Mouse (Mus musculus): Measurements from ENCODE around the gene Cdk19.
"Not testable (repeated sequence)": the region's sequence is repeated elsewhere in the genome, so short reads cannot be mapped to it uniquely, and the experiment has no call there.

Gene Cdk19

DNA sequence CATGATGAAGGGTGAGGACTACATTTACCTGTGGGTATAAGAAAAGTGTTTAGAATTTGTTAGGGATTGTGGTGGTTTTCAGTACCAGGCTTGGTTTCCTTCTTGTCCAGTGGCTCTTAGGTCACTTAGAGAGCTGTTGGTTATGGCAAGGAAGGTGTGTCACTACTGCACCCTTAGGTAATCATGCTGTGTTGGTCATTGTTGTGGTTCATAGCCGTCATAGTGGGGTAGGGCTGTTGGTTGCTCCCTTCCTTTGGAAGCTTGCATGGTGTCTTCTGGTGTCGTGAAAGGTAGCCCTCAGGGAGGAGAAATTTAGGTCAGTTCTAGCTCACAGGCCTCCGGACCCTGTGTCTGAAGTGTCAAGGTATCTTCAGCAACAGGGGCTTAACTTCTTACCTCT lies 46.0 kb downstream of the Cdk19 start:
- DNase-seq (ENCODE audit: low read depth, low spot score), result no peak

DNA sequence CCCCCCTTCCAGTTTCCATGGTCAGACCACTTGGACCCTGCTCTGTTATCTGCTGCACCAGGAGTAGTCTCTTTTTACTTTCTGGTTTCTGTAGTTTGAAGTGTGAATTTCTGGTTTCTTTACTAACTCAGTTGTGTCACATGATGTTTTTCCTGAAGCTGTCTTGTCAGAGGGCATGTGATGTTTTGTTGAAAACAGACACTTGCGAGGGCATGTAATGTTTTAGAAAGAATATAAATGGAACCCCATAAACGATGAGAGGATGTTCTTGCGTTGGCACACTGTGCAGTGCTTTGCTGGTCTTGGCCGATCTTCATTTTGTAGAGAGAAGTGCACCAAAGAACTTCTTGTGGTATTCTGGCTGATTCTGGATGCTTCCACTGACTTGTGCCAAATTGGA lies 46.8 kb downstream of the Cdk19 start:
- no peak for DNase-seq (ENCODE audit: low read depth, low spot score)

DNA sequence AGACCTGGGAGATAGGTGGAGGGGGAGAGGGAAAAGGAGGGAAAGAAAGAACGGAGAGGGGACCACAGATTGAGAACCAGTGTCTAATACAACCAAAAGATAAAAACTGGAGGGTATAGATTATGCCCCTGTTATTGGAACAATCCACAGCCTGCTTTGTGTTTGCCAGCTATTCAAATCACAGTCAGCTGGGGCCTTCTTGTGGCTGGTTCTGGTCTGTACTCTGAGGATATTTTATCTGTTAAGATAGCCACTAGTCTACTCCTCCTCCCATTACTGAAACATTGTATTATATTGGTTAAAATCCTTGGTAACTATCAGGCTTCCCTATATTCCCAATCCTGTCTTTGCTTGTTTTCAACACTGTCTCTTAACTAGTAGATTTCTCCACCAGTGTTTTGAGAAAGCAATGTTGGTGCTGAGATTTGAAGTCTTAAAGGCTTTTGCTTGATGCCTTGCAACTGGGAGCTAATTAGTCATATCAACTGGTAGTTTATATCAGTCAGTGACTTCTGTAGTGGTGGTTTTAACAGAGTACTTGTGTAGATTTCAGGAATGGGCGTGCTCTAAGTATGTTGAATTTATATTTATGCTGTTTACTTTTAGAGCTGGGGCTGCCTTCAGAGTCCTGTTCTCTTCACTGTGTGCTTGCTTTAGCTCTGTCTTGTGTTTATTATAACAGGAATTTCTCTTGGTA lies 54.2 kb downstream of the Cdk19 start:
- no peak for DNase-seq (ENCODE audit: low read depth, low spot score)

DNA sequence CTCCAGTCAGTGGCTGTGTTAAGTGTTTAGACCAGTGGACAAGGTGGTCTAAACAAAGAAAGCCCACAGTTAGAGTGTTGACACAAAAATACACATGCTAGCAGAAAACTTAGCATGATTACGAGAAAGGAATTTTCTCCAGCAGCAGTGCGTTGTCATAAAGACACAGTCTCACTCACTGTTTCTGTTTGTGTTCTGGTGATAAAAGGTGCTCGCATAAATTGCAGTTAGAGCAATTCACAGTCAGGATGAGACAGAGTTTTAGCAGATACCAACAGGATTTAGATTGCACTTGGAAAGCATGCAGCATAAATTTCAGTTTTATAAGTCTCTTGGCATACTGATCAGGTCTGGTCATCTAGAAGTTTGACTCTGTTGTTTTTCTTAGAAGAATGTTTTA lies 59.5 kb downstream of the Cdk19 start:
- no peak for DNase-seq (ENCODE audit: low read depth, low spot score)

DNA sequence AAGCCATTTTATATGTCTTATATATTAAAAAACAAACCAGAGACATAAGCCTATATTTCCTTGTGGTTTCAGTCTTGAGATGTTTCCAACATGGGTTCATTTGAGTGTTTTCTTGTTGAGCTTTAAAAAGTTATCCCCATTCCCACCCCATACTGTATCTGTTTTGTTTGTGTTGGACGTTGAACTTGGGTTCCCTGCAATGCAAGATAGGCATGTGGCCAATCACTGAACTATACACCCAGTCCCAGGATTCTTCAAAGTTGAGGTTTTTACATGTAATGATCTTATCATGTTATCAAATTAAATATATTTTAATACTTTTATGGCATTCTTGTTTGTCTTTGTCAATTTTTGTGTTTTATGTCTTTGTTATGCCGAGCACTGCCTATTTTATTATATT lies 60.0 kb downstream of the Cdk19 start:
- no peak for DNase-seq (ENCODE audit: low read depth, low spot score)

DNA sequence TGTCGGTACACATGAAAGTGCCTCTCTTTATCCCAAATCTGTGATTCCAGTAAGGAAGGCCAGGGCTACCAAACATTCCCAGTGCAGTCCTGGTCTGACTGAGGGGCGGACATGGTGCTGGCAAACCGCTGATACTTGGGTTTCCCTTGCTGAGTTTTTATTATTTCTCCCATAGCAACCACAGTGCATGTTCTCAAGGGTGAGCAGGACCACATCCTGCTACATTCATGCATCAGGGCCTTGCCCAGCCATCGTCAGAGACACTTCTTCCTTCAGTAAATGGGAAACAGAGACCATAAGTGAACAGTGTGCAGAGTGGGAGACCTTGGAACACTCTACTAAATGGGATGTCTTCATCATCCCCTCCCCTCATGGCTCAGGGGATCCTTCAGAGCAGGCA lies 60.9 kb downstream of the Cdk19 start:
- no peak for DNase-seq (ENCODE audit: low read depth, low spot score)

DNA sequence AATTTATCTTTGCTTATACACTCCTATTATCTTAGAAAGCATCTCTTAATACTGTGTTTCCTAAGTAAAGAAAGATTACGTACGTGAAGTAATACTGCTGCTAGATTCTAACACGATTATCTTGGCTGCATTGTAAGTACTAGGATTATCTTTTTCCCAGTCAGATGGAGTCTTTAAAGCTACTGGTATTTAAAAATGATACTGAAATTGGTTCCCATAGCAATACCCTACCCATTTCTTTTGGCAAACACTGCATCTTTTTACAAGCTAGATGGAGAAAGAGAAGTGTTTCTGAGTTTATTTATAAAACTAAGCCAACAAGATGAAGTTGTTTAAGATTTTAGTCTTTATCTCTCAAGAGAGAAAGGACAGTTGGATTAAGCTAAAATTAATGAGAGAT lies 67.3 kb downstream of the Cdk19 start:
- DNase-seq (ENCODE audit: low read depth, low spot score), result no peak

DNA sequence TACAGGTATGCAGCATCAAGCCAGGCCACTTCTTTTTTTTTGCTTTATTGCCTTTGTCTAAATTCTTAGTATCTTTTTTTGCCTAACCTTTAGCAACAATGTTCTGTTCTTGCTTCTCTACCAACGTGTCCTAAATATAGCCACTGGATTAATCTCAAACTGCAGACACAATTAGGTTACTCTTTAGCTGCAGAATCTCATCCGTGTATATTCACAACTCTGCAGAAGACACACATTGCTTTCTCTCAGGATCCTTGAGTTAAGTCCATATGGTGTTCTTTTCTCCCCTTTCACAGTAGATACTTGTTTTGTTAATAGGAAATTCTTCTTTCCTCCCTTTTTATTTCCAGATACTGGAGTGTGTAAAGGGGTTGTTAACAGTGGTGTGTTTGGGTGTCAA lies 70.0 kb downstream of the Cdk19 start:
- DNase-seq (ENCODE audit: low read depth, low spot score), result no peak

DNA sequence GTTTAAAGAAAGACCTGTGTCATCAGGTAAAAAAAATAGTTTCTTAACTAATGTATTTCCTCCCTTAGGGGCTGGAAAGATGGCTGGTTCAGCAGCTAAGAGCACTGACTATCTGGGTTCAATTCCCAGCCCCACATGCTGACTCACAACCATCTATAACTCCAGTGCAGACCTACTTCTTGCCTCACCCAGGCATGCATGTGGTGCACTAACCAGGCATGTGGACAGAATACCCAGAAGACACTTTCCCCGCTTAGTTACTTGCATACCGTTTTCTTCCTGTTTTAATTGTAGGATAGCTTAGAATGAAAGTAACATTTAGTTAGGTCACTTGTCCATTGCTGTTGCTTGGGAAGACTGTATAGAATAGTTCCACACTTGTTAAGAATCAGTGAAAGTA lies 72.0 kb downstream of the Cdk19 start:
- no peak for DNase-seq (ENCODE audit: low read depth, low spot score)

DNA sequence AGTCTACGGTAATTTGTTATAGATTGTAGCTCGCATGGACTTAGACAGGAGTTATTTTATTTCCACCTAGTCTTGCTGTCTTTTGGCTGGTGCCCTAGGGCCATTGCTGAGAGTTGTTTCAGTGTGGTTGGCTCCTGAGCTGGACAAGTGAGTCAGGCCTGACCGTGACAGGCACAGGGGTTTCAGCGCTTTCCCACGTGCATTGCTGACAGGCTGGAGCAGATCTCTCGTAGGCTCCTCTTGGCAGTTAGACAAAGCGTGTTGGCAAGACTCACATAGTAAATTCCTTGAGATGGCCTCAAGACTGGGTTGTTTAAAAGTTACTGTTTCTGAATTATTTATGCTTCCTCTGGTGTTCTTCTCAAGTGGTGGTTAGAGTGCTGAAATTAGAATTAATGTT lies 77.6 kb downstream of the Cdk19 start:
- DNase-seq (ENCODE audit: low read depth, low spot score), result no peak

DNA sequence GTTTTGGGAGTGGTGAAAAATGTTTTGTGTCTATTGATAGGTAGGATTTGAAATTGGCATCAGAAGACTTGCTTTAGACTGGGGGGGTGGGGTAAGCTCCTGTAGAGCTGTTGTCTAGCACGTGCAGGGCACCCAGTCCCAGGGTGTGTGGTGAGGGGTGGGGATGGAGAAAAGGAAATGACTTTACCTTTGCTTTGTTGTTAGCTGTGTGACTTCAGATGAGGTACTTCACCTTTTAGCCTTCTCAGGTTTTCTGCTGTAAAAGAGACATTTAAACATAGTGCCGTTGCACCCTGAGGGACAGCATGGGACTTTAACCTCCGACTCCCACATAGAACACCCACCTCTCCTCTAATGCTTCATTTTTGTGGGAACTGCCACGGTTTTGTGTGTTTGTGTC lies 80.5 kb downstream of the Cdk19 start:
- no peak for DNase-seq (ENCODE audit: low read depth, low spot score)

DNA sequence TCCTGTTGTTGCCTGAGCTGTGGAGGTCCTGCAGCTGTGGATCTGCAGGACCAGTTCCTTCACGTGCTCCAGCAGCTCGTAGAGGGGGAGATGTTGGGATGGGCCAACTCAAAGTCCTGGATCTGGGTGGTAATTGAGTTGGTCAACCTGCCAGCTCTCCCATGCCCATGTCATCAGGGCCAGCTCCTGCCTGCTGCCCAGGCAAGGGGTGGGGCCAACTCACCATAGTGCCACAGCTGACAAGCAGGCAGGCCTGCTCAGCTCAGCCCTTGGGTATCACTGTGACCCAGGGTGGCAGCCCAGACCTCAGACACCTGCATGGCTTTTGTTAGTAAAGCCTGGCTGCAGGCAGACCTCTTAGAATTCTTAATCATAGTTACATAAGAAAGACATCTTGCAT lies 81.3 kb downstream of the Cdk19 start:
- no peak for DNase-seq (ENCODE audit: low read depth, low spot score)

DNA sequence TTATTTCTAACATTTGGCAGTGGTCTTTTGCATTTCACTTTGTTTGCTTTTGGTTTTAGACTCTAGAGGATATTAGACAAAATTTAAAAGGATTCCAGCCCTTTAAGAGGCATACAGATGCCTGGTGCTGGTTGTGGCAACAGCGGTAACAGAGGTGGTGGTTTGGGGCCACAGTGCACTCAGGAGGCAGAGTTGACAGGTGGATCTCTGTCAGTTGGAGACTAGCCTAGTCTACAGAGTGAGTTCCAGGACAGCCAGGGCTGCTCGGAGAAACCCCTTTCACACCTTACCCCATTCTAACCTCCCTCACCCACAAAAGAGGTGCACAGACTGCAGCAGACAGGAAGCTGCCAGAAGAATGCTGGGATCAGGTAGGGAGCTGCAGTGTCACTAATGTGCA lies 82.4 kb downstream of the Cdk19 start:
- DNase-seq (ENCODE audit: low read depth, low spot score), result no peak

DNA sequence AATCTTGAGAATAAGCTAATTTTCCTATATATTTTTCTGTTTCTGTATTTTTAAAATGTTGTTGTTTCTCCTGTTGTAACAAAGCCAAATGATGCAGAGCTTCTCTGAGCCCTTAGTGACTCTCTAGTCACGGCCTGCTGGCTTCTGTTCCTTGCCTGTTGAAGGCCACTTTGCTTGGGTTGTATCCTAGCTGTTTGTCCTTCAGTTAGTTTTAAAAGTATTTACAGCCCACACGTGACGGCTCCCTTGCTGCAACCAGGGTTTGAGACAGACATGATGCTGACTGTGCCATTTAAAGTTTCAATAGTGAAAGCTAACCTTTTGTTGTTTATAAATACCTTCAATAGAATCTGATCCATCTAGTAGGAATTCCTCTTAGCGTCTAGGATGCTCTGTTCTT lies 83.3 kb downstream of the Cdk19 start:
- no peak for DNase-seq (ENCODE audit: low read depth, low spot score)

DNA sequence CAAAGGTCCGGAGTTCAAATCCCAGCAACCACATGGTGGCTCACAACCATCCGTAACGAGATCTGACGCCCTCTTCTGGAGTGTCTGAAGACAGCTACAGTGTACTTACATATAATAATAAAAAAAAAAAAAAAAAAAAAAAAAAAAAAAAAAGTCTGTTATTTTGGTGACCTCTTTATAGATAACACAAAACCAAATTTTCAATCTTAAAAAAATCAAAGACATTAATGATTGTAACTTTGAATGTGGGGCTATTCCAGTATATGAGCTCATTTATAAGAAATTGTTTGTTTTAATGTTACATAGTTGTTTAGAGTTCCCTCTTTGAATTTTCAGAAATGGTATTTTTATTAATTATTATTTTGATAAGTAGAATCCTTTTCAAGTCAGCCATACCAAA lies 85.1 kb downstream of the Cdk19 start:
- DNase-seq (ENCODE audit: low read depth, low spot score), result not testable (repeated sequence)

DNA sequence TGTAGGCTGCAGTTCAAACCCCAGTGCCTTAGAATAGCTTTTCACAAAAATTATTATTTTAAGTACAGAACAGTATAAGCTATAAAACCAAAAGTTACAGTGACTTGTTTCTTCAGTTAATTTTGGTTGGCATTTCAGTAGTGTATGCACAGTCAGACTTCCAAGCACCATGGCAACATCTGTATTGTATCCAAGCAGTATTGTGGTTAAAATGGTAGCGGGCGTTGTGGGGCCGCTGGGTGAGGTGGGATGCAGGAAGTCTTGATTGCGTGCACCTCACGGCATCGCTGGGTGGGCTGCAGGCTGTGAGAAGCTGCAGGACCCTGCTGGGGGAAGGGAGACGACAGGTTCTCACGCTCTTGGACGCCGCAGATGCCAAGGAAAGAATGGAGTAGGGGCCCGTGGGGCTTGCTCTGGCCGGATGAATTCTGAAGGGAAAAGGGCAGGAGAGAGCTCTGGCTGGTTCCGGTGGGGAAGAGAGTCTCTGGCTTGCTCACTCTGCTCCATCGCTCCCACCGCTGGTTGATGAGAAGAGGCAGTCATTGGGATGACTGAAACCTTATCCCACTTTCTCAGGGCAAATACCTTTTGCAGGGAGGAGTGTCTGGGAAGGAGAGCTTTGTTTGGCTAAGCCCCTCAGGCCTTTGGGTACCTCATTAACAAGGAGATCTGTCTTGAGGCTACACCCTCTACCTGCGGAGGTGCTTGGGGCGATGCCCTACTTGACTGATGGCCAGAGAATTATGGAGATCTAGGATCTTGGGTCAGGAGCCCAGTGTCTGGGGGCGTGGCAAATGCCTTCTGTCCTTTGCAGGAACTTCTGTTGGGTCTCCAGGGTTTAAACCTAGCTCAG lies 86.1 kb downstream of the Cdk19 start:
- peak; percentile 77 for DNase-seq (ENCODE audit: low read depth, low spot score)

DNA sequence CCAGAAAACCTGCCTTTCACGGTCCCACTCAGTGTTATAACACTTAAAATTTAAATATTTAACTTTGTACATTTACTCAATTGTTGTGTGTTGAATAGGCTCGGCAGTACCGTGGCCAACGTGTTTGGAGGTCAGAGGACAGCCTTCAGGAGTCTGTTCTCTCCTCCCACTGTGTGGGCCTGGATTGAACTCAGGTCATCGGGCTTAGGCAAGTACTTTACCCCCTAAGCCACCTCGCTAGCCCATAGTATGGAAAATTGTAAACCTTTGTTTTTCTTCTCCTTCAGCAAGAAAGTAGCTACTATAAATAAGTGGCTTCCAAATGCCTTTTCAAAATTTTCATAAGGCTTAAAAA lies 86.7 kb downstream of the Cdk19 start:
- no peak for DNase-seq (ENCODE audit: low read depth, low spot score)

DNA sequence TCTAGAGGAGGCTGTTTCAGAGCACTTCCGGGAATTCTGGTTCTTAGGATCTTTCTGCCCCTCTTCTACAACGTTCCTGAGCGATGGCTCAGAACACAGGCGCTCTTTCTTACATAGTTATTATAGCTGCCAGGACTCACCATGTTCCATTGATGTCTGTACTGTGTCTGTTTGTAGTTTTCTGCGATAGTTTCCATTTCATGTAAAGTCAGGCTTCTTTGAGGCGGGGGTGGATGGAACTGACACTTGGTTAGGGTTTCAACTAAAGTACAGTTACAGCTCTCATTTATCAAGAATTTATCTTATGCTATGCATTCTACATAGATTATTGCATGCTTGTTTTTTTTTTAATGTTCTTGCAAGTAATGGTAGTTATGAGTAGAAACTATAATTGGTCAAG lies 89.3 kb downstream of the Cdk19 start:
- DNase-seq (ENCODE audit: low read depth, low spot score), result no peak

DNA sequence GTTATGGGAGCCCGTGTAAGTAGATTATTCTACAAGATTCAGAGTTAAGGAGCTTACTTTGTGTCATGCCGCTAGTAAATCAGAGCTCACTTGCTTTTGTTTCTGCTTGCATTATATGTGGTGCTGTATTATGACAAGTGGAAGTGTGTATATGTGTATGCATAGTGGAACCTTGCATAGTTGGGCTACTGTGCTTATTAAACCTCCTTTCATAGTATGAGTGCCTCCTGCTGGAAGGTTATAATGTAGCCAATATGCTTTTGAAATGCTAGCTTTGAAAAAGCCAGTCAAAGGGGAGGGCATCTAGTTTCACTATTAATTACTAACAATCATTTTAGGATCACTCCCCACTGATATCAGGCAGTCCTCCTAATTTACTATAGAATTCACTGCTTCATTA lies 89.7 kb downstream of the Cdk19 start:
- DNase-seq (ENCODE audit: low read depth, low spot score), result no peak

DNA sequence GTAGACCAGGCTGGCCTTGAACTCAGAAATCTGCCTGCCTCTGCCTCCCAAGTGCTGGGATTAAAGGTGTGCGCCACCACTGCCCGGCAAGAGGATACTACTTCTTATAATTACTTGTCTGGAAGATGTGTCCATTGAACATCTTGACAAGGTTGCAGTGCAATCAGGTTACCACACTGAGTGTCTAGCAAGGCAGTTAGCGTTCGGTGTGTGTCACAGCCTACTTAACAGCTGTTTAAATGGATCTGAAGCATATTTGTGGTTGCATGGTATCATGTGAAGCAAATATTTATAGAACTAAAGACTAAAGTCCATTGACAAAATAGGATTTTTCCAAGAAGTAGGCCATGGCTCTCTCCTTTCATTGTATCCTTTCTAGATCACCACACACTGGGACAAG lies 90.8 kb downstream of the Cdk19 start:
- no peak for DNase-seq (ENCODE audit: low read depth, low spot score)

DNA sequence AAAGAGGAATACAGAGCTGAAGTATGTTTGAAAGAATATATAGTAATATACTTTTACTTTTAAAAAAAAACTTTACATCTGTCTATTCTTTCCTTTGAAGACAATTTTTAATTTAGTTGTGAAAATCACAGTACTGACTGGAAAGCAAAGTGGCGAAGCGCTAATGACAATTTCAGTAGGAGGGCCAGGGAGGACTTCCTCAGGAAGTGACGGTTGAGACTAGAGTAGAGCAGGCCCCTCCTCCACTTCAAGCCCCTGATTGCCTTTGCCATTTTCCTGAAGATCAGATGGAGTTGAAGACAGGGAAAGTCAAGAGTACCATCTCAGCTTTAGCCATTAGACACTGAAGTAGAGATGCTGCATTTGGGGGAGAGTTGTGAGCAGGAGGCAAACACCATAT lies 92.6 kb downstream of the Cdk19 start:
- DNase-seq (ENCODE audit: low read depth, low spot score), result no peak

DNA sequence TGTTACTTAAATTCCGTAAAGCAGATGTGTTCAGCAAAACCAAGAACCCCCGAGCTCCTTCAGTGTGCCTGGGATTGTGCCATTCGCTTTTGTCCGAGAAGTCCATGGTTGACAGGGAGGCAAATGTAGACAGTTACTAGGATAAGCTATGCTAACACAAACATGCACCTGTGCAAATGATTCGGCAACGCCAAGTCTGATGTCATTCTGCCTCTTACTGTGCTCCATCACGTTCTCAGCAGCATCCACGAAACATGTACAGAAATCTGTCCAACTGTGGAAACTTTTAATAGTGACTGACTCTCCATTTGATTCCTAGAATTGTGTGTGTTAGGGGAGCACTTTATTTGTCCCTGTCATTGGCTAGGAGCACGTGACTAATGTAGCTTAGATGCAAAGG lies 93.0 kb downstream of the Cdk19 start:
- no peak for DNase-seq (ENCODE audit: low read depth, low spot score)

DNA sequence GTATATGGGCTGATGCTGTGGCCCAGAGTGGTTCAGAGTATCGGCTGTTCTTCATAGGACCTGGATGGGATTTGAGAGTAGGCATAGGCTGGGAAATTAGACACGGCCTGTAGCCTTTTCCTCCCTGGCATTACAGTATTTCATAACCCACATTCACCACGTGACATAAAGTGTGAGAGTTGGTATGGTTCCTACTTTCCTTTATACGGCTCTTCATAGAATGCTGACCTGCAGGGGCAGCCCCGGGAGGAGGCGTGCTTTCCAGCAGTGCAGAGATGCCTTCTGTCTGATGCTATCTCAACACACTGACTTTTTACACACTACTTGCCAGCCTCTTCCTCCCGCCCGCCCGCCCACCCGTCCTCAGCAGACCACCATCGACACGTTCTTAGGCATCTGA lies 96.0 kb downstream of the Cdk19 start:
- no peak for DNase-seq (ENCODE audit: low read depth, low spot score)

DNA sequence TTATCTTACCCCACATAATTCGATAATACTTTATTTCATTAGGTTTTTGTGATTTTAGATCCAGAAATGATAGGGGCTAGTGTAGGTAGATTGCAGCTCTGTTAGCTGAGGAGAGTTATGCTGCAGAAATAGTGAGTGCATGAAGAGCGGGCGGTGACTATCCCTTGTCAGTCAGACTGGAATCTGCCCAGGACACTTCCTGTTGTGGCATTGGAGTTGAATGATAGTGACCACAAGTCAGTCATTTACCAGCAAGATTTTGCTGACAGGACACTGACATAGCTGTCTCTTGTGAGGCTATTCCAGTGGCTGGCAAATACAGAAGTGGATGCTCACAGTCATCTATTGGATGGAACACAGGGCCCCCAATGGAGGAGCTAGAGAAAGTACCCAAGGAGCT lies 97.8 kb downstream of the Cdk19 start:
- no peak for DNase-seq (ENCODE audit: low read depth, low spot score)

Measured in R1 (cell line).